Mouse (Mus musculus) naive thymus-derived CD4-positive, alpha-beta T cell, adult 2 months (primary cell): ENCODE data around the gene Lrp10.
A peak's percentile ranks its signal among the peaks of the same experiment; 100 is the strongest.

ENCODE experiments used
- DNase-seq: peaks from one replicate; pipeline ENCODE4 v3.0.0-alpha.2; 2011; ENCODE audit warnings: low read depth

Gene Lrp10

DNA sequence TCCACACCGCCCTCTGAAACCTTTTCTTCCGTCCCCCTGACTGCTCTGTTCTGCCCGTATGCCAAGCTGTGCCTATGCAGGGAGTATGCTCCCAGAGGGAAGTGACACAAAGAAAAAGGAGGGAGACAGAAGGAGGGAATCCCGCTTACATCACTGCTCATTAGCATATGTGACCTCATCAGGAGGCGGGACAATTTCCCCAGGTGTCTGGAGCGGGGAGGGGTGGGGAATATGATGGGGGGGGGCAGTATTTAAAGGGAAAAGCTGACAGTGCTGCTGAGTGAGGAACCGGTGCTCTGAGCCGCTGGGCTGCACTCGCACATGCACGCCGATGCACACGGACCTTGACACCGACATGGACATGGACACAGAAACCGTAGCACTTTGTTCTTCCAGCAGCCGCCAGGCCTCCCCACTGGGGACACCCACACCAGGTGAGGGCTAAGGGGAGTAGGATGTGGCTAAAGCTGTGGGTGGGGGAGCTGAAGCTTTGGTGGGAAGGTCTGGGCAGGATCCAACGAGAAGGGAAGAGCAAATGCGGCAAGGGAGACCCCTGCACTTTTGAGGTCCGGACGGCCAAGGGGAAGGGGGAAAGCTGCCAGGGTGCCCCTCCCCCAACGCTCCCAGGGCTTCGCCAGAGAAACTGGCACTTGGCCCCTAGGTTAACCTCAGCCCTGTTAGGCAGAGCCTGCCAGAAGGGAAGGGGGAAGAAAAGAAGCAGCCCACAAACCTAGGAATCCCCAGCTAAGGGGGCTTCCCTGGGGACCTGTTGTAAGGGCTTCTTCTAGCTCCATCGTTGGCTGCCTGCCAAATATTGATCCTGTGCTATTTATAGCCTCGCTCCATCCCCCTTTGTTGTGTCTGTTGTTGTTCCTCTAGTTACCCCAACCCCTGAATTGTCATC, 12.3 kb downstream of the Lrp10 start, which contains the start of gene Rem2:
Gene Rem2, plus strand, starts transcription at position 160 of the 904 bp plus-strand sequence.
- DNase-seq, result no peak

DNA sequence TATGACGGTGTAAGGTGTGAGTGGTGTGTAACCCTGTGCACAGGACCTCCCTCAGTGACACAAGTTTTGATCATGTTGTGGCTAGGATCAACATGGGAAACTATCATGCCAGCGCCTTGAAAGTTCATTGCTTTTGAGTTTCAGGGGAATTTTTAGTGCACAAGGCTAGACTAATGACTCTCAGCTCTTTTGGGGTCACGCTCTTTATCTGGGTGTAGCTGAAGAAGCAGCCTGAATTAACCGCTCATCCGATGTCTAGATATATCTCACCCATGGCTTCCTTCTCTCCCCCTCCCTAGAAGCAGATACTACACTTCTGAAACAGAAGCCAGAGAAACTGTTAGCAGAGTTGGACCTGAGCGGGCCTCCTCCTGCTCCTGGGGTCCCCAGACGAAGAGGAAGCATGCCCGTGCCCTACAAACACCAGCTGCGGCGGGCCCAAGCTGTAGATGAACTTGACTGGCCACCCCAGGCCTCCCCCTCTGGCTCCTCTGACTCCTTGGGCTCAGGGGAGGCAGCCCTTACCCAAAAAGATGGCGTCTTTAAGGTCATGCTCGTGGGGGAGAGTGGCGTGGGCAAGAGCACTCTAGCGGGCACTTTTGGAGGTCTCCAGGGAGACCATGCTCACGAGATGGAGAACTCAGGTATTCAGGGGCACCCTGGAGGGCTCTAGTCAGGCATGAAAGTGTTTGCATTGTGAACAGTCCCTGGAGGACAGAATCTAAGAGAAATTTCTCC, 13.4 kb downstream of the Lrp10 start:
- DNase-seq, result no peak

DNA sequence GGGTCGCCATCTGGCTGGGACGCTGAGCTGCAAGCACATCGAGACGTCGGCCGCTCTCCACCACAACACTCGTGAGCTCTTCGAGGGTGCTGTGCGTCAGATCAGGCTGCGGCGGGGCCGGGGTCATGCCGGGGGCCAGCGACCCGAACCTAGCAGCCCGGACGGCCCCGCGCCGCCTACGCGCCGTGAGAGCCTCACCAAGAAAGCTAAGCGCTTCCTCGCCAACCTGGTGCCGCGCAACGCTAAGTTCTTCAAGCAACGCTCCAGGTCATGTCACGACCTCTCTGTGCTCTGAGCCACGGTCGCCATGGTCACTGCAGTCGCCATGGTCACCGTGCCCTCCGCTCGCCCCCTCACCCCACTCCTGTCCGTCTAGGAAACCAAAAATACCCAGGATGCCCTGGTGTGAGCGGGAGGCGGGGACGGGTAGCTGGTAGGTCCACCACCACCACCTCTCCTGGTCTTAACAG, 15.5 kb downstream of the Lrp10 start:
- DNase-seq, result peak; percentile 61

DNA sequence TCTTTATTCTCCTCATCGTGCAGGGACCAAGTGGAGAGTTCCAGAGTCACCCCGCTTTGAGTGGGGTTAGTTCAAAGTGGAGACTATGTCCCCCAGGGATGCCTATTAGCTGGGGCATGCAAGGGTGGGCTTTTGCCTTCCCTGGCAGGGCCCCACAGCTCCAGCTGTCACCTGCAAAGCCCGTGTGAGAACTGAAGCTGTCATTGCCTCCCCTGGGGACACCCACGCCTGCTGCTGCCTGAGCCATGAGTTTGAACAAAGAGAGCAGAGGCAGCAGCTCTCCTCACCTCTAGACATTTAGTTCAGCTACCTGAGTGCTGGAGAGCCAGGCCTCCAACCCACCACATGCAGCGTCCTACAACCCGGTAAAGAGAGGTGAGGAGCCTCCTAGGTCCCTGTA, 16.7 kb downstream of the Lrp10 start:
- no peak for DNase-seq

DNA sequence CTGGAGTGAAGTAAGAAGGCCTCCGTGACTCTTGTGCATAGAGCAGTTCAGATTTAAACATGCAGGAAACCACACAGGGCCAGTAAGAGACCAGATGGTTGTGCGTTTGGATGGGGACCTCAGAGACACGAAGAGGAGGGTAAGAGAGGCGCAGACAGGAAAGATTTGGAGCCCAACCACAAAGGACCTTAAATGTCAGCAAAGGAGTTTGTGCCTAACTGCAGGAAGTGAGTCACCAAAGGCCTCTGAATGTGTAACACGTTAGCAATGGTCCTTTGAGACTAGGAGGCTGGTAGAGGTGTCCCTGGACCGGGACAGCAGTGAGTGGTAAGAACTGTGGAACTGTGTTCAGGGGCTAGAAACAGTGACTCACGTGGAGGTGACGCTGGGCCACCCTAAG, 17.5 kb downstream of the Lrp10 start:
- peak; percentile 77 for DNase-seq

DNA sequence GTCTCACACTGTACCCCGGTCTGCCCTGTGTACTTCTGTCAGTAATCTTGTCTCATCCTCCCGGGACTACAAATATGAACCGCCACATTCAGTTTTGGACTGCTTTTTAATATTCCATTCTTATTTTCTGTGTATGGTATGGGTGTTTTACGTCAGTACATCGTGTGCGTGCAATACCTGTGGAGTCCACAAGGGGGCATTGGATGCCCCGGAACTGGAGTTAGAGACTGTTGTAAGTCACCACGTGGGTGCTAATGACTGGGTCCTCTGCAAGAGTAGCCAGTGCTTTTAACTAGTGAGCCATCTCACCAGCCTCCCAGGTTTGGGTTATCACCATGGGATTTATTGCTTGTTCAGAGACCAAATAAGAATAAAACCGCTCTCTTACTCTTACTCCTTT, 18.6 kb downstream of the Lrp10 start:
- DNase-seq, result peak; percentile 80

DNA sequence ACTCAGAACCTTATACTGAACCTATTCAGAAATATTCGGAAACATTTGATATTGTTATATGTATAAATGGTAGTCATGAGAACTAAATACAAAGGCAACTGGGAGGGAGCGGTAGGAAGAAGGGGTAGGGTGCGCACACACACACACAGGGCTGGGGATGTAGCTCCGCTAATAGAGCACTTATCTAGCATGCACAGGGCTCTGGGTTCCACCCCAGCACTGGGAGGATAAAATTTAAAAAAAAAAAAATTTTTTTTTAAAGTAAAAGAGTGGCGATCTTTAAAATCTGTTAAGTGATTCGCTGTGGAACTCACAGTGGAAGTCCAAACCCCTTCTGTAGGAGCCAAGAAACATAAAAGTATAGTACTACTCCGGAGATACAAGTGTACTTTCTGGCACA, 22.0 kb downstream of the Lrp10 start:
- no peak for DNase-seq

DNA sequence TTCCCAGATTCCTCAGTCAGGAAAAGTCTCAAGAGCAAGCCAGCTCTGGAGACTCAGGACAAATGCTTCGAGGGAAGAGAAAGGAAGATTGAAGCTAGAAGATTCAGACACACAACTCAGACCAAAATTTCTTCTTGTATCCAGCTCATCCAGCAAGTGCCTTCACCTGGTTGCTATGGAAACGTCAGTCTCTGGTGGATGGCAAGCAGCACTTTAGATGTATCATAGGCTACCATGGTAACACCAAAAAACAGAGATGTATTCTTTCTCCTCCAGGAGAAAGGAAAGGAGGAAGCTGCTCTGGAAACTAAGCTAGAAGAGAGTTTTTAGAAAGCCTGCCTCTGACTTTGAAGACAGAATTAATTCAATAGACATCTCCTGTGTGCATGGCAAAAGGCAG, 23.8 kb downstream of the Lrp10 start:
- no peak for DNase-seq

DNA sequence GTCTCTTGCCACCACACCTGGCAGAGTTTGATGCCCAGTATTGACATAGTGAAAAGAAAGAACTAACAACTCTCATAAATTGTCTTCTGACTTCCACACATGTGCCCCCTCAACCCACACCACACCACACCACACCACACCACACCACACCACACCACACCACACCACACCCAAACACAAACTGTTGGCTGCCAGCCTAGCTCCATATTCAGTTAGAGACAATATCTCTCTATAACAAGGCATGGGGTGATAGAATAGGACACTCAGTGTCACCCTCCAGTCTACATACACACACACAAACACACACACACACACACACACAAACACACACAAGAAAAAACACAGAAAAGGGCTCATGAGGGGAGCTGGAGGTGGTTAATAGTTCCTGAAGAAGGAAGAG, 24.4 kb downstream of the Lrp10 start:
- DNase-seq, result no peak

DNA sequence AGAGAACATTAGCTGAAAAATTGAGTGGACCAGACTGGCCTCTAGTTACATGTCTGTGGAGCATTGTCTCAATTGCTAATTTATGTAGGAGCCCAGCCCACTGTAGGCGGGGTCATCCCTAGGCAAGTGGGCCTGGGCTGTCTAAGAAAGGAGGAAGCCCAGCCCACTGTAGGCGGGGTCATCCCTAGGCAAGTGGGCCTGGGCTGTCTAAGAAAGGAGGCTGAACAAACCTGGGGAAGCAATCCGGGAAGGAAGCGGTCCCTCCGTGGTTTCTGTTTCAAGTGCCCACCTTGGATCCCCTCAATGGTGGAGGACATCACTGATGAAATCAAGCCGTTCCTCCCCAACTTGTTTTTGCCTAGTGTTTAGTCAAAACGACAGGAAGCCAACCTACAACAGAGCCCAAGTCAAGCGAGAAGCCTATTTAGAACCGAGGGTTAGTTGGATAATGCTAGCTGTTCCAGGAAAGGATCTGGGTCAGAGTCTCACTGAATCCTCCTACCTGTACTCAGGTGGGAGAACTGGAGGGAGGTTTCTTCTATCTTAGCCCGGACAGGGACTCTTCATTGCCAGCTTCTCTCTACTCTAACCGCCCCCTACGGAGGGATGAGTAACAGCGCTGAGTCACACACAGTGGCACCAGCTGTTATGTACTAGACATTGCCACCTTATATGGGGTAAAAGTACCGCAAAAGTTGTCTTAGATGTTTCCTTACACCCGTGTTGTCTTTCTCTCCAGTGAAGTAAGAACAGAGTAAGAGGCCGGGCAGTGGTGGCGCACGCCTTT, 28.6 kb downstream of the Lrp10 start:
- peak; percentile 75 for DNase-seq

DNA sequence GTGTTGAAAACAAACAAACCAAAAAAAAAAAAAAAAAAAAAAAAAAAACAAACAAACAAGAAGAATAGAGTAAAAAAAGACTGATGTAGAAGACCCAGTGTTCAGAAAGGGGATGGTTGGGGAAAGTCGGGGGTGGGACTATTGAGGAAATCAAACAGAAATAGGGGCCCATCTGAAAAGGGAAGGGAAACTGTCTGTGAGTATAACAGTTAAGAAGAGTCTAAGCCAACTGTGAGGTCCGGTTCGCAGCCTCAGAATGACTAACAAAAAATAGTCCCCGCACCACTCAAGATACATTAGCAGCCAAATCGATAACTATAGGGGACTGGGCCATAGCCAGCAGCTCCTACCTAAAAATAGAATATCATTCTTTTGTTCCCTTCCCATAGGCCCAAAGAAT, 29.3 kb downstream of the Lrp10 start:
- DNase-seq, result no peak

DNA sequence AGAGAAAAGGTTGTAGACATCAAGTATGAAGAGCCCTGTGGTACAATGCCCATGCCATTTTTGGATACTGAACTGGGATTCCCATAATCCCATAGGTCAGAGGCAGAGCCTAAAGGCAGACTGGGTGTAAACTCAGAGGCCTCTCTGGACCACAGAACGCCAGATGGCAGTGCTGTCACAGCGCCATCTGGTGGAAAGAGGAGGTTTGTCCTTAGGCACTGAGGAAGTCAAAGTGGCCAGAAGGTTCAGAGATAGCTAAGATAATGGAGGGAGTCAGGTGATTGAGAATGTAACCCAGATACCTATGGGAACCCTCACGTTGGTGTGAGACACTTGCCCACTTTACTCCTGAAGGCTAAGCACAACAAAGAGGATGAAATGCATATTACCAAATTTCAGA, 30.3 kb downstream of the Lrp10 start:
- DNase-seq, result peak; percentile 89

DNA sequence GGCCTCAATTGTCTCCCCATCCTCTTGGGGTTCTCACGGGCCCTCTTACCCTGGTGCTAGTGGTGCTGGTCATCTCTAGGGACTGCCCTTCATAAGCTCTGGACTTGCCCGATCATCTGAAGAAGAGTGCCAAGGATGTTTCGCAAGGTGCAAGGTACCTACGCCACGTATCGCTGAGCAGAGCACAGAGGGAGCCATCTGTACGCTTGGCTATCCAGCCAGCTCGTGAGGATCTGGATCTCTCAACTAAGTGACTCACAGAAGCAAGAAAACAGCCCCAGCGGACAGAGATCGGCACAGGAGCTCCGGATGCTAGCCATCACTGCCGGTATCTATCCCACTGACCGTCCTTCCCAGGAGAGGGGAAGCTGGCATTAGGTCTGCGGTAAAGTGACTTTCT, 32.8 kb downstream of the Lrp10 start:
- no peak for DNase-seq

DNA sequence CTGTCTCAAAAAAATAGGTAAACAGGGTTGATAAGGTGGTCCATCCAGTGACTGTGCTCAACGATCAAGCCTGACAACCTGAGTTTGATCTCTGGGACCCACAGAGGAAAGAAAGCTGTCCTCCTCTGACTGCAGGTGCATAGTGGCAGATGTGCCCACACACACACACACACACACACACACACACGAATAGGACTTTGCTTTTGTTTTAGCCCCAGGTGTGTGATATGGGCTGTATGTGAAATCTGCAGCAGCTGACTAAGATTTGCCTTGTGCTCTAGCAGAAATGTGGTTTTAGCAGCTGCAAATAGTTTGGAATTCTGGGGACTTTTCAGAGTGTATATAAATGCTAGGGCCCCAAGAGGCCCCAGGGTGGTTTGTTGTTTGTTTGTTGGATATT, 35.4 kb downstream of the Lrp10 start:
- DNase-seq, result no peak

DNA sequence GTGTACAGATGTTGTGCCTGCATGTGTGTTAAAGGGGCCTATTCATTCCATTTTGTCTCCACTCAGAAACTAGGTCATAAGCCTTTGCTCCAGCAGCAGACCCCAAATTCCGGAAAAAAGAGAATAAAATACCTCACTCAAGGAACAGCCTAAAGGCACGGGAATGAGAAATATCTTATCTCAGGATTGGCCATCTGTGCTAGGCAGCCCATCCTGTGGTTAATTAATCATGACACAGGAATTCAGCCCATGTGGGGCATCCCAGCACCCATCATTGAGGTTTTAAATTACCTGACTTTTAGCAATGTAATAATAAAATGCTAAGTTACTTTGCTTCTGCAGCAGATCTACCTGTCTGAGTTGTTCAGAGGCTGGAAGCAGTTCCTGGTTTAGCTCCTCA, 37.4 kb downstream of the Lrp10 start:
- DNase-seq, result no peak

DNA sequence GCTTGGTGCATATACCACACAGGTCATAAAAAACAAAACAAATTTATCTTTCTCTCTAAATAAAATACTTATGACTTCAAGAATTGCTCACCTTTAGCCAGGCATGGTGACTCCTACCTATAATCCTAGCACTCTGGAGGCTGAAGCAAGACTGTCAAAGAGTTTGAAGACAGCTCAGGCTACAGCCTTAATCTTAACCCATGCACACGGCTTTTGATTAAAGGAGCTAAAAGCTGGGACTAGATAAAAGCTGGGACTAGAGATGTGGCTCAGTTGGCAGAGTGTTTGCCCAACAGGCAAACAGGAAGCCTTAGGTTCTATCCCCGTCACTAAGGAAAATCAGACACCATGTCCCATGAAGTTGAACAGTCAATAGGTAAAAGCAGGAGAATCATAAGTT, 39.2 kb downstream of the Lrp10 start:
- DNase-seq, result no peak

DNA sequence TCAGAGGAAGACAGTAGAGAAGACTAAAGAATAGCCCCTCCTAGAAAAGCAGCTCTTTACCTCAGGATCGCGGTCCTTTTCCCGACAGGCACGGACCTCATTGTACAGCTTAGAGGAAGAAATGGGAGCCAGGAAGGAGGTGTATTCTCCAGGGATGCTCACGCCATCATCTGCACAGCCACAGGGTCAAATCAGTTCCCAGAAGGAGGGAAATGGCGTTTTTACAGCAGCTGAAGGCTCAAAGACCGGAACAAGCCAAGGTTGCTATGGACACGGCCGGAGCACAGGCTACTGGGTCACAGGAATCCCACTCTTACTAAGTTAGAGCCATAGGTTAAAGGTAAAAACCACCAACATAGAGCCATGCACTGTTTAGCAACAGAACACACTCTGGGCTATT, 45.8 kb downstream of the Lrp10 start:
- DNase-seq, result no peak

DNA sequence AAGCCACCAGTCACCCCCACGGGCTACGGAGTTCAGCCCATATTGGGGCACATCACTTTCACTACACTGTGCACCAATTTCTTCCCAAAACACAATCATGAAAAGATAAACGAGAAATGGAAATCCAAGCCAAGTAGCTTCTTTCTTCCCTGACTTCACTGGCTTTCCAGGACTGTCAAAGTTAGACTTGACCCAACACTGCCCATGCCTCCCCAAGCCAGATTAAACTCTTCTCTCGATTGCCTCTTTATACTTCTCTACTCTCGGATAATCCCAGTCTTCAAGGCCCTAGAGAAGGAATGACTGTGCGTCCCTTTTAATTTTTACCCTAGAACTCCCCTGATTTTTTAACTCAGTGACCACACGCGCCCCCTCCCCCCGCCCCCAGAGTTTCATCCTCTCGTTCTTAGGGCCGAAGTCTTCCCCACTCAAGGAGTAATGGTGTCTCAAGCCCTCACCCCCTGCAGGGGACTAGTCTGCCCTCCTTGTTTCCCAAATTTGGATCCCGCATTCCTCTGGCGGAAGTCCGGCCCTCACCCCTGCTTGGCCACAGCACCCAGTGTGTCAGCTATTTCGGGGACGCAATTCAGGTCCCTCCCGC, 52.9 kb downstream of the Lrp10 start:
- DNase-seq, result peak; percentile 29
